Mouse (Mus musculus) MEL (cell line): Measurements from ENCODE around the gene Zfp790. TPM values are rescaled to one million over a fixed set of nuclear protein-coding genes. Genes with fewer than 3 reads are reported as not detected.

ENCODE experiments used
- DNase-seq: peaks from one replicate; pipeline ENCODE4 v3.0.0; 2011; ENCODE audit warnings: low read depth, low spot score
- H3K27ac ChIP-seq: 2 replicates; pipeline ENCODE4 v1.5.1; 2012; ENCODE audit warnings: low read depth, mild to moderate bottlenecking, control low read depth, low read length, moderate library complexity; ENCODE audit not compliant: control insufficient read depth
- H3K27me3 ChIP-seq, 2 experiments: fragments of 150-350 bp in 1 of 2; sonication (generic) in 1 of 2; 2 replicates each; pipeline ENCODE4 v1.6.1; 2012; ENCODE audit warnings: low read length in 2 of 2, mild to moderate bottlenecking in 2 of 2, improper control_type of control experiment in 1 of 2, moderate library complexity in 1 of 2; ENCODE audit not compliant: insufficient read depth in 2 of 2, control insufficient read depth in 1 of 2
- H3K36me3 ChIP-seq, 2 experiments: 2 replicates each; pipeline ENCODE4 v1.6.1; 2012 to 2014; ENCODE audit warnings: low read length in 2 of 2, improper control_type of control experiment in 1 of 2, inconsistent platforms in 1 of 2, mild to moderate bottlenecking in 1 of 2; ENCODE audit not compliant: insufficient read depth in 2 of 2, control insufficient read depth in 1 of 2
- H3K4me1 ChIP-seq, 2 experiments: fragments of 150-350 bp in 1 of 2; sonication (generic) in 1 of 2; 2 replicates each; pipeline ENCODE4 v1.6.1; 2012; ENCODE audit warnings: low read length in 2 of 2, improper control_type of control experiment in 1 of 2, mild to moderate bottlenecking in 1 of 2; ENCODE audit not compliant: insufficient read depth in 2 of 2, control insufficient read depth in 1 of 2
- H3K4me3 ChIP-seq, 2 experiments: fragments of 150-350 bp in 1 of 2; sonication (generic) in 1 of 2; 2 replicates each; pipeline ENCODE4 v1.5.1; 2012; ENCODE audit warnings: low read depth in 2 of 2, low read length in 2 of 2, mild to moderate bottlenecking in 2 of 2, moderate library complexity in 2 of 2, control low read depth in 1 of 2, improper control_type of control experiment in 1 of 2; ENCODE audit not compliant: control insufficient read depth in 1 of 2, insufficient read depth in 1 of 2
- H3K79me2 ChIP-seq: 2 replicates; pipeline ENCODE4 v1.6.1; 2012; ENCODE audit warnings: mild to moderate bottlenecking, low read length, moderate library complexity; ENCODE audit not compliant: control insufficient read depth, poor library complexity, insufficient read depth
- H3K9ac ChIP-seq: 2 replicates; pipeline ENCODE4 v1.6.1; 2012; ENCODE audit warnings: low read depth, mild to moderate bottlenecking, control low read depth, low read length, moderate library complexity; ENCODE audit not compliant: control insufficient read depth, poor library complexity, severe bottlenecking
- H3K9me3 ChIP-seq: fragments of 150-350 bp; sonication (generic); replicated peaks from 2 replicates; pipeline ENCODE4 v1.6.1; 2012; ENCODE audit warnings: mild to moderate bottlenecking, low read length, improper control_type of control experiment, moderate library complexity; ENCODE audit not compliant: insufficient read depth
- CHD1 ChIP-seq: IDR thresholded peaks from 2 replicates; pipeline ENCODE4 v1.6.1; 2012; ENCODE audit warnings: low read depth, mild to moderate bottlenecking, inconsistent platforms, low read length, improper control_type of control experiment
- CHD2 ChIP-seq: IDR thresholded peaks from 2 replicates; pipeline ENCODE4 v1.6.1; 2011; ENCODE audit warnings: low read length, improper control_type of control experiment
- CTCF ChIP-seq, 3 experiments: IDR thresholded peaks in 2 of 3; conservative IDR thresholded peaks in 1 of 3; 2 replicates each; pipeline ENCODE4 v1.5.1; 2011 to 2012; ENCODE audit warnings: low read length in 3 of 3, low read depth in 2 of 3, mild to moderate bottlenecking in 2 of 3, improper control_type of control experiment in 1 of 3, inconsistent platforms in 1 of 3, mixed read lengths in 1 of 3, moderate library complexity in 1 of 3; ENCODE audit not compliant: control insufficient read depth in 1 of 3, insufficient read depth in 1 of 3, poor library complexity in 1 of 3, severe bottlenecking in 1 of 3
- ELF1 ChIP-seq: IDR thresholded peaks from 2 replicates; pipeline ENCODE4 v1.6.1; 2014; ENCODE audit warnings: low read depth, mild to moderate bottlenecking, inconsistent platforms, low read length, improper control_type of control experiment, moderate library complexity
- EP300 ChIP-seq, 2 experiments: IDR thresholded peaks; 2 replicates each; pipeline ENCODE4 v1.6.1; 2011; ENCODE audit warnings: improper control_type of control experiment in 2 of 2, low read length in 2 of 2, low read depth in 1 of 2, mild to moderate bottlenecking in 1 of 2
- ETS1 ChIP-seq: IDR thresholded peaks from 2 replicates; pipeline ENCODE4 v1.6.1; 2012; ENCODE audit warnings: low read depth, mild to moderate bottlenecking, inconsistent platforms, low read length, improper control_type of control experiment, moderate library complexity
- GABPA ChIP-seq: IDR thresholded peaks from 2 replicates; pipeline ENCODE4 v1.6.1; 2012; ENCODE audit warnings: low read depth, mild to moderate bottlenecking, inconsistent platforms, low read length, improper control_type of control experiment, moderate library complexity
- GATA1 ChIP-seq: IDR thresholded peaks from 2 replicates; pipeline ENCODE4 v1.6.1; 2011; ENCODE audit warnings: low read depth, low read length, improper control_type of control experiment
- MAFK ChIP-seq: IDR thresholded peaks from 2 replicates; pipeline ENCODE4 v1.6.1; 2011; ENCODE audit warnings: low read depth, mild to moderate bottlenecking, low read length, improper control_type of control experiment, borderline replicate concordance
- MAX ChIP-seq: IDR thresholded peaks from 2 replicates; pipeline ENCODE4 v1.6.1; 2011; ENCODE audit warnings: low read length, improper control_type of control experiment
- MXI1 ChIP-seq: IDR thresholded peaks from 2 replicates; pipeline ENCODE4 v1.6.1; 2011; ENCODE audit warnings: mild to moderate bottlenecking, low read depth, low read length, improper control_type of control experiment
- MYB ChIP-seq: IDR thresholded peaks from 2 replicates; pipeline ENCODE4 v1.6.1; 2011; ENCODE audit warnings: mild to moderate bottlenecking, low read depth, low read length, improper control_type of control experiment
- MYC ChIP-seq: IDR thresholded peaks from 2 replicates; pipeline ENCODE4 v1.6.1; 2011; ENCODE audit warnings: low read depth, mild to moderate bottlenecking, low read length, improper control_type of control experiment, moderate library complexity
- NRF1 ChIP-seq: IDR thresholded peaks from 2 replicates; pipeline ENCODE4 v1.6.1; 2014; ENCODE audit warnings: low read depth, mild to moderate bottlenecking, inconsistent platforms, low read length, improper control_type of control experiment, moderate library complexity; ENCODE audit not compliant: poor library complexity, insufficient read depth, severe bottlenecking
- RAD21 ChIP-seq: IDR thresholded peaks from 2 replicates; pipeline ENCODE4 v1.6.1; 2011; ENCODE audit warnings: mild to moderate bottlenecking, low read depth, low read length, improper control_type of control experiment
- SMC3 ChIP-seq: IDR thresholded peaks from 2 replicates; pipeline ENCODE4 v1.6.1; 2011; ENCODE audit warnings: low read depth, low read length, improper control_type of control experiment
- TAL1 ChIP-seq: IDR thresholded peaks from 2 replicates; pipeline ENCODE4 v1.6.1; 2012; ENCODE audit warnings: mild to moderate bottlenecking, inconsistent platforms, low read length, moderate library complexity, mixed read lengths
- TCF12 ChIP-seq: IDR thresholded peaks from 2 replicates; pipeline ENCODE4 v1.6.1; 2014; ENCODE audit warnings: low read depth, mild to moderate bottlenecking, inconsistent platforms, low read length, improper control_type of control experiment, moderate library complexity
- USF2 ChIP-seq, 2 experiments: IDR thresholded peaks; 2 replicates each; pipeline ENCODE4 v1.6.1; 2011 to 2012; ENCODE audit warnings: improper control_type of control experiment in 2 of 2, low read length in 2 of 2, borderline replicate concordance in 1 of 2, inconsistent platforms in 1 of 2, low read depth in 1 of 2, mild to moderate bottlenecking in 1 of 2; ENCODE audit not compliant: insufficient read depth in 1 of 2
- ZC3H11A ChIP-seq: IDR thresholded peaks from 2 replicates; pipeline ENCODE4 v1.6.1; 2012; ENCODE audit warnings: low read depth, mild to moderate bottlenecking, inconsistent platforms, low read length, improper control_type of control experiment
- polyA plus RNA-seq, 2 experiments: library from polyadenylated mRNA; stranded (reverse) in 1 of 2; unstranded in 1 of 2; fragments of >175 nt in 1 of 2; fragments of >200 nt in 1 of 2; gene quantifications; 2 replicates each; pipeline versions ENCODE4 v1.2.1 to v1.2.4; 2012; ENCODE audit warnings: low replicate concordance in 2 of 2, low read depth in 1 of 2; ENCODE audit not compliant: insufficient read length in 2 of 2, insufficient read depth in 1 of 2, missing spikeins in 1 of 2
- total RNA-seq: library from RNA; depleted of rRNA; stranded (reverse); fragments of 300-350 nt; gene quantifications from 2 replicates; pipeline ENCODE4 v1.2.3, GENCODE M21; 2012

Zfp790 gene
- total and polyA plus RNA-seq, 3 experiments, result 3.8 to 4.9 TPM; not detected in 1

GRCm38 (mm10) chr7:29829804-29830203 lies 13.9 kb downstream of the Zfp790 start:
- Histone ChIP-seq H3K9me3 (no peaks in the 10 kb centered on the region), H3K4me3 (no peak overlapping the region), H3K27me3 (no peaks in the 10 kb centered on the region), H3K79me2 (no peaks in the 10 kb centered on the region), H3K36me3 (peaks cover 0 to 2% of the 10 kb centered on the region in 2 experiments; a peak in 1 of 4 replicates), H3K27ac (no peak overlapping the region), H3K9ac (no peak overlapping the region), H3K4me1 (no peaks in the 10 kb centered on the region)
- no peak for DNase-seq
- TF ChIP-seq GATA1 (no peak), EP300 (IDR thresholded peaks at IDR 0.05; ENCODE audit: low read depth in 1 of 2, low read length in 2 of 2) (no peak), USF2 (IDR thresholded peaks at IDR 0.05; ENCODE audit: borderline replicate concordance in 1 of 2, insufficient read depth in 1 of 2, low read depth in 1 of 2, low read length in 2 of 2) (no peak), CHD1 (no peak), ETS1 (no peak)

DNA sequence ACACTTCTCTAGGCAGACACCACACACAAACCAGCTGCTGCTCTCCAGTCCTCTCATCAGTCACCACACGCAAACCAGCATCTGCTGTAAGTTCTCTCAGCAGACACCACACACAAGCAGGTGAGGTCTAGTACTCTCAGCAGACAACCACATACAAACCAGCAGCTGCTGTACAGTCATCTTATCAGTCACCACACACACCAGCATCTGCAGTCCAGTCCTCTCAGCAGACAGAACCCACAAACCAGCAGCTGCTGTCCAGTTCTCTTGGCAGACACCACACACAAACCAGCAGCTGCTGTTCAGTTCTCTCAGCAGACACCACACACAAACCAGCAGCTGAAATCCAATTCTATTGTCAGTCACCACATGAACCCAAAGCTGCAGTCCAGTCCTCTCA lies 20.9 kb downstream of the Zfp790 start:
- Histone ChIP-seq H3K27ac (no peak overlapping the region), H3K27me3 (no peaks in the 10 kb centered on the region), H3K79me2 (no peaks in the 10 kb centered on the region), H3K9ac (no peak overlapping the region), H3K36me3 (0 out of 4 replicates have a peak, but pooled peaks cover 0 to 2% of the 10 kb centered on the region in 2 experiments), H3K4me1 (peaks cover 0 to 3% of the 10 kb centered on the region in 2 experiments; a peak in 2 of 4 replicates), H3K9me3 (no peaks in the 10 kb centered on the region), H3K4me3 (no peak overlapping the region)
- peak; percentile 25 for DNase-seq
- TF ChIP-seq MAFK (no peak), GABPA (no peak), CHD2 (no peak), CTCF (IDR thresholded peaks at IDR 0.05 in 2 of 3, conservative IDR thresholded peaks at IDR 0.05 in 1 of 3; ENCODE audit: control insufficient read depth in 1 of 3, insufficient read depth in 1 of 3, low read depth in 2 of 3, low read length in 3 of 3, poor library complexity in 1 of 3, severe bottlenecking in 1 of 3) (no peak), TCF12 (peak; percentile 42; the same call in 1 of the 2 replicates), MYB (no peak), ZC3H11A (no peak), MYC (no peak), USF2 (IDR thresholded peaks at IDR 0.05; ENCODE audit: borderline replicate concordance in 1 of 2, insufficient read depth in 1 of 2, low read depth in 1 of 2, low read length in 2 of 2) (no peak), SMC3 (no peak), MAX (no peak), TAL1 (peak; percentile 6; the same call in 1 of the 2 replicates), ELF1 (no peak), MXI1 (no peak), RAD21 (no peak), NRF1 (no peak)
